Mouse (Mus musculus) myocyte (in vitro differentiated cells): Measurements from ENCODE around the gene Sdc4. TPM values are rescaled to one million over a fixed set of nuclear protein-coding genes. Genes with fewer than 3 reads are reported as not detected.

ENCODE experiments used
- H3K27me3 ChIP-seq: one replicate; pipeline ENCODE4 v1.6.1; 2011; ENCODE audit not compliant: control insufficient read depth, insufficient read depth, insufficient read length
- H3K36me3 ChIP-seq: one replicate; pipeline ENCODE4 v1.6.1; 2011; ENCODE audit not compliant: control insufficient read depth, insufficient read depth
- H3K4me2 ChIP-seq: one replicate; pipeline ENCODE4 v1.6.1; 2011; ENCODE audit warnings: low read depth, control low read depth
- H3K4me3 ChIP-seq: one replicate; pipeline ENCODE4 v1.5.1; 2011; ENCODE audit warnings: mild to moderate bottlenecking, control low read depth, moderate library complexity
- H3K79me2 ChIP-seq: one replicate; pipeline ENCODE4 v1.6.1; 2011; ENCODE audit not compliant: control insufficient read depth, insufficient read depth
- H3ac ChIP-seq: one replicate; pipeline ENCODE4 v1.6.1; 2011; ENCODE audit not compliant: control insufficient read depth, insufficient read length
- CEBPB ChIP-seq: IDR thresholded peaks from 2 replicates; pipeline ENCODE4 v1.6.1; 2011; ENCODE audit warnings: mild to moderate bottlenecking, moderate library complexity; ENCODE audit not compliant: poor library complexity, insufficient read depth, severe bottlenecking
- E2F4 ChIP-seq: IDR thresholded peaks from one replicate; pipeline ENCODE4 v1.6.1; 2011; ENCODE audit warnings: mild to moderate bottlenecking, control low read depth, moderate library complexity; ENCODE audit not compliant: insufficient read depth
- MAX ChIP-seq: IDR thresholded peaks from one replicate; pipeline ENCODE4 v1.6.1; 2011; ENCODE audit warnings: low read depth, mild to moderate bottlenecking, control low read depth
- MYOD1 ChIP-seq, 3 experiments: IDR thresholded peaks; one replicate each; pipeline ENCODE4 v1.6.1; 2011; ENCODE audit warnings: control low read depth in 2 of 3, low read depth in 2 of 3, mild to moderate bottlenecking in 2 of 3, moderate library complexity in 1 of 3; ENCODE audit not compliant: insufficient read length in 2 of 3, control insufficient read depth in 1 of 3
- MYOG ChIP-seq, 3 experiments: IDR thresholded peaks; one replicate each; pipeline ENCODE4 v1.6.1; 2011; ENCODE audit warnings: control low read depth in 2 of 3, low read depth in 2 of 3, mild to moderate bottlenecking in 2 of 3; ENCODE audit not compliant: insufficient read length in 2 of 3, control insufficient read depth in 1 of 3, insufficient read depth in 1 of 3
- POLR2A ChIP-seq: IDR thresholded peaks from one replicate; pipeline ENCODE4 v1.6.1; 2011; ENCODE audit warnings: low read depth, mild to moderate bottlenecking, control low read depth, moderate library complexity; ENCODE audit not compliant: insufficient read length
- POLR2AphosphoS2 ChIP-seq: IDR thresholded peaks from one replicate; pipeline ENCODE4 v1.6.1; 2011; ENCODE audit warnings: low read depth, control low read depth; ENCODE audit not compliant: insufficient read length
- REST ChIP-seq: IDR thresholded peaks from one replicate; pipeline ENCODE4 v1.6.1; 2011; ENCODE audit warnings: mild to moderate bottlenecking, control low read depth, moderate library complexity; ENCODE audit not compliant: insufficient read depth, insufficient read length
- SRF ChIP-seq: IDR thresholded peaks from one replicate; pipeline ENCODE4 v1.6.1; 2011; ENCODE audit warnings: low read depth; ENCODE audit not compliant: control insufficient read depth, insufficient read length
- TCF12 ChIP-seq: IDR thresholded peaks from one replicate; pipeline ENCODE4 v1.6.1; 2011; ENCODE audit warnings: mild to moderate bottlenecking, control low read depth; ENCODE audit not compliant: poor library complexity, insufficient read depth, severe bottlenecking
- TCF3 ChIP-seq: IDR thresholded peaks from one replicate; pipeline ENCODE4 v1.6.1; 2011; ENCODE audit warnings: low read depth, control low read depth; ENCODE audit not compliant: insufficient read length
- USF1 ChIP-seq: IDR thresholded peaks from one replicate; pipeline ENCODE4 v1.6.1; 2011; ENCODE audit warnings: low read depth, mild to moderate bottlenecking, control low read depth, moderate library complexity
- polyA plus RNA-seq: library from polyadenylated mRNA; unstranded; fragments of >200 nt; fragmentation: generic; extraction: Trizol; gene quantifications from one replicate; pipeline ENCODE4 v1.2.1, GENCODE M21; 2012; ENCODE audit warnings: missing spikeins

Sdc4 gene
- polyA plus RNA-seq, 1 experiment, result 52.4 TPM

GRCm38 (mm10) chr2:164431676-164432465 is 11.8 kb downstream of the Sdc4 start:
- Histone ChIP-seq H3K79me2 (peaks cover 48% of the 10 kb centered on the region), H3ac (no peak overlapping the region), H3K4me2 (peak overlapping the region; percentile 84), H3K4me3 (peak overlapping the region; percentile 2), H3K27me3 (no peaks in the 10 kb centered on the region), H3K36me3 (peaks cover 29% of the 10 kb centered on the region)
- no peak for TF ChIP-seq TCF12
- TF ChIP-seq MAX, result no peak
- no peak for TF ChIP-seq REST
- TF ChIP-seq TCF3, result peak; percentile 11
- TF ChIP-seq E2F4, result no peak
- peak in 1 of 3 experiments; percentile 56 for TF ChIP-seq MYOG (IDR thresholded peaks at IDR 0.05; ENCODE audit: control insufficient read depth in 1 of 3, insufficient read depth in 1 of 3, insufficient read length in 2 of 3, low read depth in 2 of 3)
- TF ChIP-seq POLR2AphosphoS2, result no peak
- TF ChIP-seq USF1, result no peak
- TF ChIP-seq POLR2A, result peak; percentile 29
- peak in 2 of 3 experiments; percentile 34 to 58 for TF ChIP-seq MYOD1 (IDR thresholded peaks at IDR 0.05; ENCODE audit: control insufficient read depth in 1 of 3, insufficient read length in 2 of 3, low read depth in 2 of 3)

GRCm38 (mm10) chr2:164430697-164431096 is 13.0 kb downstream of the Sdc4 start:
- peaks cover 36% of the 10 kb centered on the region for H3K79me2 ChIP-seq
- TF ChIP-seq REST (no peak), SRF (no peak), USF1 (no peak)
- no peaks in the 10 kb centered on the region for H3K27me3 ChIP-seq
- H3K4me3 ChIP-seq, result no peak overlapping the region
- H3ac ChIP-seq, result no peak overlapping the region
- H3K36me3 ChIP-seq, result peaks cover 38% of the 10 kb centered on the region
- H3K4me2 ChIP-seq, result no peak overlapping the region

GRCm38 (mm10) chr2:164429881-164430615 is 13.6 kb downstream of the Sdc4 start:
- no peak overlapping the region for H3K4me3 ChIP-seq
- no peaks in the 10 kb centered on the region for H3K27me3 ChIP-seq
- peaks cover 30% of the 10 kb centered on the region for H3K79me2 ChIP-seq
- TF ChIP-seq MYOG (IDR thresholded peaks at IDR 0.05; ENCODE audit: control insufficient read depth in 1 of 3, insufficient read depth in 1 of 3, insufficient read length in 2 of 3, low read depth in 2 of 3) (no peak), POLR2AphosphoS2 (no peak), MYOD1 (IDR thresholded peaks at IDR 0.05; ENCODE audit: control insufficient read depth in 1 of 3, insufficient read length in 2 of 3, low read depth in 2 of 3) (no peak), POLR2A (no peak), MAX (no peak), SRF (no peak), CEBPB (no peak), E2F4 (no peak), TCF12 (no peak), TCF3 (no peak), REST (no peak), USF1 (no peak)
- H3K36me3 ChIP-seq, result peaks cover 38% of the 10 kb centered on the region
- H3K4me2 ChIP-seq, result no peak overlapping the region
- no peak overlapping the region for H3ac ChIP-seq

- H3K27me3 ChIP-seq, result no peaks in the 10 kb centered on the region
- peaks cover 50% of the 10 kb centered on the region for H3K36me3 ChIP-seq
- TF ChIP-seq MYOG (IDR thresholded peaks at IDR 0.05; ENCODE audit: control insufficient read depth in 1 of 3, insufficient read depth in 1 of 3, insufficient read length in 2 of 3, low read depth in 2 of 3), result no peak
- no peak for TF ChIP-seq TCF3
- no peak for TF ChIP-seq MAX
- TF ChIP-seq E2F4, result no peak
- no peak for TF ChIP-seq TCF12
- no peak for TF ChIP-seq MYOD1 (IDR thresholded peaks at IDR 0.05; ENCODE audit: control insufficient read depth in 1 of 3, insufficient read length in 2 of 3, low read depth in 2 of 3)
- TF ChIP-seq POLR2A, result no peak
- TF ChIP-seq SRF, result no peak
- TF ChIP-seq REST, result no peak
- no peak for TF ChIP-seq POLR2AphosphoS2
- TF ChIP-seq USF1, result no peak
- no peak for TF ChIP-seq CEBPB
- no peak overlapping the region for H3K4me2 ChIP-seq
- no peak overlapping the region for H3ac ChIP-seq
- H3K79me2 ChIP-seq, result peaks cover 14% of the 10 kb centered on the region
- no peak overlapping the region for H3K4me3 ChIP-seq
These were observed 15.2 kb downstream of the Sdc4 start for GRCm38 (mm10) chr2:164428451-164428850.
